Comparison of ENCODE assay signal across 8 mouse cellular contexts in the genomic region with DNA sequence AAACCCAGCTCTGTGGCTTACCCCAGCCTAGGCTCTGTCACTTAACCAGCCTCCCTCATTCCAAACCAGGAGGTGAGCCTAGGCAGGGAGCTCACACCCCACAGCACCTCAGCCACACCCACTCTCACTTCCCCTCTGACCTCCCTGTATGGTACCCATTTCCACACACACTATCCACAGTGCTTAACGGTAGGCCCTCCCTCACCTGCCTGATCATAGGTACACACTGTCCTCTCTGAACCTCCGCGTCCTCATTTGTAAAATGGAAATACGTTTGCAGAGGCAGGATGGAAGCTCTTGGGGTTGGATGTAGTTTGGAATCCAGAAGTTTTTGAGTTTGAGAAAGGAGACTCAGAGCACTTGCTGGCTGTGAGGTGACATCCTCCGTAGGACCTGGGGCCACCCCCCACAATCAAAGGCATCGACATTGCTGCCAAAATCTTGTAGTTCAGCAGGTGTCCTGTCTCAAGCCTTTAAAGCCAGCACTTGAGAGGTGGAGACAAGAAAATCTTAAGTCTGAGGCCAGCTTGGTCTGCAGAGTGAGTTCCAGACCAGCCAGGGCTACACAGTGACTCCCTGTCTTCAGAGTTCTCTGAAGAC. TPM values are rescaled to one million over a fixed set of nuclear protein-coding genes. Genes with fewer than 3 reads are reported as not detected.
DNase-seq lines count a peak whose midpoint lies in the region; ATAC-seq and TF ChIP-seq lines count a peak whose summit lies in the region.
"Had no signal": no experiment of that assay in that cellular context is flagged by ENCODE, and none has a peak within 500 bp of the region (broad histone marks: within the 10 kb centered on the region; RNA-seq: fewer than 3 reads in every experiment).

No protein-coding gene starts in this region.

- no peaks in the 10 kb centered on the region for H3K9me3 ChIP-seq in liver, embryonic 11.5 days (ENCODE audit: control insufficient read depth, low read length)
- H3K9me3 ChIP-seq in embryonic facial prominence, embryonic 12.5 days = no peaks in the 10 kb centered on the region
- H3K9me3 ChIP-seq in heart, postnatal 0 days (replicated peaks; ENCODE audit: control insufficient read depth, low read length) = no peaks in the 10 kb centered on the region
- no peaks in the 10 kb centered on the region for H3K9me3 ChIP-seq in neural tube, embryonic 15.5 days (replicated peaks)

- no peak overlapping the region for H3K4me3 ChIP-seq in liver, embryonic 11.5 days (ENCODE audit: low read depth, low read length)
- H3K4me3 ChIP-seq in embryonic facial prominence, embryonic 12.5 days = no peak overlapping the region
- H3K4me3 ChIP-seq in heart, postnatal 0 days (ENCODE audit: low read depth, low read length) = no peak overlapping the region
- no peak overlapping the region for H3K4me3 ChIP-seq in neural tube, embryonic 15.5 days (replicated peaks)
- H3K4me3 ChIP-seq: layer of hippocampus, adult 2 months had no signal

- no peak for ATAC-seq in liver, embryonic 11.5 days (replicated peaks; ENCODE audit: low FRiP score)
- peak; percentile 35; the same call in 1 of the 2 replicates for ATAC-seq in embryonic facial prominence, embryonic 12.5 days (ENCODE audit: insufficient number of reproducible peaks, insufficient read depth, low FRiP score, low TSS enrichment)
- no peak for ATAC-seq in heart, postnatal 0 days (ENCODE audit: insufficient read depth, low read depth)
- ATAC-seq in neural tube, embryonic 15.5 days (ENCODE audit: low FRiP score) = no peak

- 0 out of 2 replicates have a peak overlapping the region, but pooled peaks have one; percentile 16 for H3K27ac ChIP-seq in liver, embryonic 11.5 days (ENCODE audit: low read depth, low read length)
- H3K27ac ChIP-seq in embryonic facial prominence, embryonic 12.5 days = peak overlapping the region; percentile 81
- H3K27ac ChIP-seq in heart, postnatal 0 days (ENCODE audit: low read depth) = peak overlapping the region; percentile 95
- 0 out of 2 replicates have a peak overlapping the region, but pooled peaks have one; percentile 57 for H3K27ac ChIP-seq in neural tube, embryonic 15.5 days (replicated peaks)

- no peaks in the 10 kb centered on the region for H3K36me3 ChIP-seq in liver, embryonic 11.5 days (ENCODE audit: control insufficient read depth, insufficient read depth, low read length)
- no peaks in the 10 kb centered on the region for H3K36me3 ChIP-seq in embryonic facial prominence, embryonic 12.5 days
- H3K36me3 ChIP-seq in heart, postnatal 0 days (replicated peaks; ENCODE audit: control insufficient read depth, insufficient read depth, low read length) = no peaks in the 10 kb centered on the region; the same call in 1 of the 2 replicates
- H3K36me3 ChIP-seq in neural tube, embryonic 15.5 days = no peaks in the 10 kb centered on the region

- peaks cover 28% of the 10 kb centered on the region for H3K4me1 ChIP-seq in liver, embryonic 11.5 days (replicated peaks; ENCODE audit: control insufficient read depth, insufficient read depth, low read length)
- H3K4me1 ChIP-seq in embryonic facial prominence, embryonic 12.5 days = peaks cover 41% of the 10 kb centered on the region
- peaks cover 62% of the 10 kb centered on the region for H3K4me1 ChIP-seq in heart, postnatal 0 days (ENCODE audit: control insufficient read depth, insufficient read depth)
- H3K4me1 ChIP-seq in neural tube, embryonic 15.5 days = peaks cover 28% of the 10 kb centered on the region

- DNase-seq in liver, embryonic 11.5 days (ENCODE audit: low spot score) = no peak
- DNase-seq in liver = no peak
- no peak for DNase-seq in heart, postnatal 0 days (ENCODE audit: low spot score)
- no peak for DNase-seq in right cerebral cortex, postnatal 36 days (ENCODE audit: low spot score in 2 of 2)
- DNase-seq in frontal cortex, postnatal 10 days (ENCODE audit: low spot score in 2 of 2) = no peak

- WGBS in liver, embryonic 11.5 days = 60% methylated on average over 6 of the region's 6 CpGs
- WGBS in embryonic facial prominence, embryonic 12.5 days = 52% methylated on average over 6 of the region's 6 CpGs
- 51% methylated on average over 6 of the region's 6 CpGs for whole genome bisulfite sequencing in heart, postnatal 0 days
- WGBS in neural tube, embryonic 15.5 days = 66% methylated on average over 6 of the region's 6 CpGs

- no peak overlapping the region for H3K9ac ChIP-seq in liver, embryonic 11.5 days (ENCODE audit: low read depth, low read length)
- no peak overlapping the region for H3K9ac ChIP-seq in embryonic facial prominence, embryonic 12.5 days
- peak overlapping the region; percentile 53 for H3K9ac ChIP-seq in heart, postnatal 0 days (replicated peaks; ENCODE audit: low read depth, low read length)
- no peak overlapping the region for H3K9ac ChIP-seq in neural tube, embryonic 15.5 days (replicated peaks)

- no peak overlapping the region for H3K4me2 ChIP-seq in liver, embryonic 11.5 days
- H3K4me2 ChIP-seq in embryonic facial prominence, embryonic 12.5 days (replicated peaks) = no peak overlapping the region
- no peak overlapping the region for H3K4me2 ChIP-seq in heart, postnatal 0 days (ENCODE audit: low read depth, low read length)
- H3K4me2 ChIP-seq in neural tube, embryonic 15.5 days = no peak overlapping the region

- H3K27me3 ChIP-seq in liver, embryonic 11.5 days (replicated peaks; ENCODE audit: control insufficient read depth, insufficient read depth, low read length) = no peaks in the 10 kb centered on the region
- no peaks in the 10 kb centered on the region for H3K27me3 ChIP-seq in embryonic facial prominence, embryonic 12.5 days
- no peaks in the 10 kb centered on the region for H3K27me3 ChIP-seq in heart, postnatal 0 days (ENCODE audit: control insufficient read depth, insufficient read depth, low read length)
- H3K27me3 ChIP-seq in neural tube, embryonic 15.5 days (replicated peaks) = no peaks in the 10 kb centered on the region

- no peak for TF ChIP-seq CTCF in heart, postnatal 0 days (IDR thresholded peaks at IDR 0.05; ENCODE audit: low read depth)

- no peak for TF ChIP-seq EP300 in heart, postnatal 0 days (IDR thresholded peaks at IDR 0.05; ENCODE audit: low read depth)

RNA-seq across cellular contexts. Expression of gene Hspg2, which starts 27.0 kb away (rescaled TPM):
- 19.9 and 20.8 TPM in 2 replicates for polyA plus RNA-seq in liver, embryonic 11.5 days (2014; fragmentation: Nextera tagmentation; extraction: Ambion mirVana)
- polyA plus RNA-seq in embryonic facial prominence, embryonic 12.5 days (2016; fragmentation: Nextera tagmentation; extraction: Ambion mirVana) = 19.0 and 19.7 TPM in 2 replicates
- total RNA-seq in heart, postnatal 0 days (2014; rRNA removed; ENCODE audit: low replicate concordance) = 473 and 516 TPM in 2 replicates
- 41.2 and 42.4 TPM in 2 replicates for polyA plus RNA-seq in heart, postnatal 0 days (2015; fragmentation: Nextera tagmentation; extraction: Ambion mirVana)
- 7.5 and 9.8 TPM in 2 replicates for polyA plus RNA-seq in neural tube, embryonic 15.5 days (2015; fragmentation: Nextera tagmentation; extraction: Ambion mirVana)

RNA-seq across cellular contexts. Expression of gene 1700013G24Rik, which starts 42.5 kb away (rescaled TPM):
- not detected in 2 replicates for polyA plus RNA-seq in liver, embryonic 11.5 days (2014; fragmentation: Nextera tagmentation; extraction: Ambion mirVana)
- polyA plus RNA-seq in embryonic facial prominence, embryonic 12.5 days (2016; fragmentation: Nextera tagmentation; extraction: Ambion mirVana) = not detected in 2 replicates
- not detected in 2 replicates for total RNA-seq in heart, postnatal 0 days (2014; rRNA removed; ENCODE audit: low replicate concordance)
- polyA plus RNA-seq in heart, postnatal 0 days (2015; fragmentation: Nextera tagmentation; extraction: Ambion mirVana) = not detected in 2 replicates
- polyA plus RNA-seq in neural tube, embryonic 15.5 days (2015; fragmentation: Nextera tagmentation; extraction: Ambion mirVana) = not detected in 2 replicates
- total RNA-seq: layer of hippocampus, adult 2 months had no signal

Comparison
In these comparisons a context has a peak if more than half of its experiments do, and no peak if none do; other contexts are left out.
1. H3K27ac ChIP-seq: peak in every context shown above with its lines; median percentile 95 in heart, postnatal 0 days; 81 in embryonic facial prominence, embryonic 12.5 days; 57 in neural tube, embryonic 15.5 days; 16 in liver, embryonic 11.5 days.